Comparison of ENCODE assay signal across 18 mouse cellular contexts in genomic region chr4:130323165-130323564, GRCm38 (mm10). TPM values are rescaled to one million over a fixed set of nuclear protein-coding genes. Genes with fewer than 3 reads are reported as not detected.
"Had no signal": no experiment of that assay in that cellular context is flagged by ENCODE, and none has a peak within 500 bp of the region (broad histone marks: within the 10 kb centered on the region; RNA-seq: fewer than 3 reads in every experiment).

No protein-coding gene starts in this region.

- H3K27ac ChIP-seq: left cerebral cortex, adult 2 months; limb, embryonic 15.5 days; liver, embryonic 12.5 days; midbrain, embryonic 12.5 days; neural tube, embryonic 13.5 days had no signal

- ATAC-seq: liver, embryonic 12.5 days; midbrain, embryonic 16.5 days had no signal

- H3K4me3 ChIP-seq: left cerebral cortex, adult 2 months; limb, embryonic 15.5 days; liver, embryonic 12.5 days; midbrain, embryonic 12.5 days; neural tube, embryonic 13.5 days had no signal

- H3K4me1 ChIP-seq: limb, embryonic 15.5 days; midbrain, embryonic 12.5 days; neural tube, embryonic 13.5 days had no signal

- H3K27me3 ChIP-seq: limb, embryonic 15.5 days; liver, embryonic 12.5 days; midbrain, embryonic 12.5 days; neural tube, embryonic 13.5 days had no signal

- H3K9me3 ChIP-seq: limb, embryonic 15.5 days; liver, embryonic 12.5 days; midbrain, embryonic 12.5 days; neural tube, embryonic 13.5 days had no signal

- H3K4me2 ChIP-seq: limb, embryonic 15.5 days; liver, embryonic 12.5 days; midbrain, embryonic 12.5 days; neural tube, embryonic 13.5 days had no signal

- H3K9ac ChIP-seq: limb, embryonic 15.5 days; liver, embryonic 12.5 days; midbrain, embryonic 12.5 days; neural tube, embryonic 13.5 days had no signal

- DNase-seq: kidney, postnatal 10 days; kidney, postnatal 4 days; retina, postnatal 1 day; right cerebral cortex, postnatal 4 days; spleen, adult 18-20 months; thymus, adult 18-20 months; thymus, postnatal 25 days had no signal

RNA-seq across cellular contexts. Expression of gene Gm10570, which starts 14.7 kb away (rescaled TPM):
- total RNA-seq: megakaryocyte-erythroid progenitor cell, adult 5-6 weeks had no signal
- polyA plus RNA-seq: limb, embryonic 11.5 days; limb, embryonic 15.5 days; liver, embryonic 12.5 days; liver, embryonic 16.5 days; lung, embryonic 16.5 days; midbrain, embryonic 12.5 days; stomach, embryonic 14.5 days had no signal

RNA-seq across cellular contexts. Expression of gene Fabp3, which starts 14.8 kb away (rescaled TPM):
- total RNA-seq: megakaryocyte-erythroid progenitor cell, adult 5-6 weeks had no signal

RNA-seq across cellular contexts. Expression of gene Serinc2, which starts 44.2 kb away (rescaled TPM):
- total RNA-seq: megakaryocyte-erythroid progenitor cell, adult 5-6 weeks had no signal
